Mouse (Mus musculus) ES-E14 (cell line): ENCODE measurements at regions not wholly inside any gene's neighbourhood (a gene's known extent, or its start where the extent isn't known, plus 50 kb on each side); places are given as distances from the start of the nearest gene placed in this dataset.
"Not testable (repeated sequence)": the region's sequence is repeated elsewhere in the genome, so short reads cannot be mapped to it uniquely, and the experiment has no call there.

Experiments
- DNase-seq: peaks from one replicate; pipeline ENCODE4 v3.0.0-alpha.2; 2013; ENCODE audit warnings: low read depth, low spot score
- H3K27ac ChIP-seq: 2 replicates; pipeline ENCODE4 v1.5.1; 2012; ENCODE audit warnings: low read depth, mild to moderate bottlenecking, low read length, moderate library complexity, mixed read lengths; ENCODE audit not compliant: poor library complexity, insufficient read depth, severe bottlenecking
- H3K36me3 ChIP-seq: 2 replicates; pipeline ENCODE4 v1.6.1; 2012; ENCODE audit warnings: mild to moderate bottlenecking, low read length, moderate library complexity, mixed read lengths; ENCODE audit not compliant: control insufficient read depth, poor library complexity, insufficient read depth, severe bottlenecking
- H3K4me1 ChIP-seq, 2 experiments: fragments of 150-350 bp in 1 of 2; sonication (generic) in 1 of 2; 2 replicates each; pipeline ENCODE4 v1.6.1; 2012; ENCODE audit warnings: low read length in 2 of 2, mild to moderate bottlenecking in 1 of 2, mixed read lengths in 1 of 2; ENCODE audit not compliant: control insufficient read depth in 2 of 2, insufficient read depth in 2 of 2, poor library complexity in 1 of 2
- H3K4me3 ChIP-seq, 2 experiments: fragments of 150-350 bp in 1 of 2; sonication (generic) in 1 of 2; 2 replicates each; pipeline ENCODE4 v1.5.1; 2012; ENCODE audit warnings: low read length in 2 of 2, low read depth in 1 of 2, mild to moderate bottlenecking in 1 of 2, mixed read lengths in 1 of 2; ENCODE audit not compliant: insufficient read depth in 1 of 2, poor library complexity in 1 of 2, severe bottlenecking in 1 of 2
- H3K9ac ChIP-seq: 2 replicates; pipeline ENCODE4 v1.6.1; 2012; ENCODE audit warnings: low read depth, mild to moderate bottlenecking, low read length, mixed read lengths; ENCODE audit not compliant: poor library complexity, insufficient read depth, severe bottlenecking
- H3K9me3 ChIP-seq: fragments of 150-350 bp; sonication (generic); 2 replicates; pipeline ENCODE4 v1.6.1; 2012; ENCODE audit warnings: low read depth, mild to moderate bottlenecking, low read length; ENCODE audit not compliant: control insufficient read depth, insufficient read depth
- CHD2 ChIP-seq: IDR thresholded peaks from 2 replicates; pipeline ENCODE4 v1.6.1; 2014; ENCODE audit warnings: mild to moderate bottlenecking, low read depth, low read length, inconsistent platforms
- HCFC1 ChIP-seq: IDR thresholded peaks from 2 replicates; pipeline ENCODE4 v1.6.1; 2012; ENCODE audit warnings: low read length, inconsistent platforms, borderline replicate concordance; ENCODE audit not compliant: insufficient read depth
- MAFK ChIP-seq: IDR thresholded peaks from 2 replicates; pipeline ENCODE4 v1.6.1; 2014; ENCODE audit warnings: mild to moderate bottlenecking, low read depth, low read length, inconsistent platforms; ENCODE audit not compliant: insufficient read depth
- ZC3H11A ChIP-seq: IDR thresholded peaks from 2 replicates; pipeline ENCODE4 v1.6.1; 2012; ENCODE audit warnings: low read depth, mild to moderate bottlenecking, inconsistent platforms, low read length, borderline replicate concordance
- ZNF384 ChIP-seq: IDR thresholded peaks from 2 replicates; pipeline ENCODE4 v1.6.1; 2012; ENCODE audit warnings: low read depth, low read length, inconsistent platforms
- in situ Hi-C, 2 experiments: fragments of 600-800 bp; cut with MboI; formaldehyde crosslinking; loops; one replicate each; pipeline ENCODE4 v1.15.1; 2025; ENCODE audit warnings: low sequenced_read_pairs in 2 of 2, inconsistent platforms in 1 of 2; ENCODE audit not compliant: unreplicated experiment in 2 of 2

- Histone ChIP-seq H3K9ac (no peak overlapping the region), H3K36me3 (no peaks in the 10 kb centered on the region), H3K4me1 (no peaks in the 10 kb centered on the region), H3K4me3 (no peak overlapping the region), H3K27ac (no peak overlapping the region), H3K9me3 (no peaks in the 10 kb centered on the region)
- in situ Hi-C loops = no loop called here
- no peak for TF ChIP-seq HCFC1
- DNase-seq = no peak
These were observed 310.3 kb upstream of the Hand2 start for GRCm38 (mm10) chr8:57010318-57011024.

- no peaks in the 10 kb centered on the region for H3K4me1 ChIP-seq
- TF ChIP-seq CHD2 (no peak), HCFC1 (no peak), MAFK (no peak), ZNF384 (no peak), ZC3H11A (no peak)
- no peak for DNase-seq
- H3K9me3 ChIP-seq = no peaks in the 10 kb centered on the region
- no peaks in the 10 kb centered on the region for H3K36me3 ChIP-seq
- in situ Hi-C loops = no loop called here
- H3K9ac ChIP-seq = no peak overlapping the region
- no peak overlapping the region for H3K27ac ChIP-seq
- H3K4me3 ChIP-seq = no peak overlapping the region
These were observed 306.9 kb upstream of the Hand2 start for GRCm38 (mm10) chr8:57013813-57014320.

GRCm38 (mm10) chr8:57016329-57016728, 304.5 kb upstream of the Hand2 start:
- in situ Hi-C loops = no loop called here
- Histone ChIP-seq H3K9me3 (no peaks in the 10 kb centered on the region), H3K9ac (no peak overlapping the region), H3K27ac (no peak overlapping the region), H3K36me3 (no peaks in the 10 kb centered on the region), H3K4me3 (no peak overlapping the region), H3K4me1 (no peaks in the 10 kb centered on the region)
- TF ChIP-seq ZC3H11A (no peak), MAFK (no peak), HCFC1 (no peak), CHD2 (no peak), ZNF384 (no peak)
- no peak for DNase-seq

- in situ Hi-C loops, H3K36me3 ChIP-seq, H3K4me3 ChIP-seq: not testable (repeated sequence)
These were observed 292.7 kb upstream of the Hand2 start for GRCm38 (mm10) chr8:57028096-57028495.

GRCm38 (mm10) chr8:57048490-57048889, 272.3 kb upstream of the Hand2 start:
- Histone ChIP-seq H3K4me1 (no peaks in the 10 kb centered on the region), H3K4me3 (no peak overlapping the region), H3K9me3 (no peaks in the 10 kb centered on the region), H3K27ac (no peak overlapping the region), H3K36me3 (no peaks in the 10 kb centered on the region), H3K9ac (no peak overlapping the region)
- in situ Hi-C loops = no loop called here
- TF ChIP-seq ZC3H11A (no peak), HCFC1 (no peak), ZNF384 (no peak), CHD2 (no peak), MAFK (no peak)
- no peak for DNase-seq

More at GRCm38 (mm10) chr8:57028096-57028495, 292.7 kb upstream of the Hand2 start:
- not testable (repeated sequence) for H3K9me3 ChIP-seq, H3K27ac ChIP-seq, DNase-seq, H3K4me1 ChIP-seq, H3K9ac ChIP-seq
